Comparison of ENCODE assay signal across 8 mouse cellular contexts in the genomic region with DNA sequence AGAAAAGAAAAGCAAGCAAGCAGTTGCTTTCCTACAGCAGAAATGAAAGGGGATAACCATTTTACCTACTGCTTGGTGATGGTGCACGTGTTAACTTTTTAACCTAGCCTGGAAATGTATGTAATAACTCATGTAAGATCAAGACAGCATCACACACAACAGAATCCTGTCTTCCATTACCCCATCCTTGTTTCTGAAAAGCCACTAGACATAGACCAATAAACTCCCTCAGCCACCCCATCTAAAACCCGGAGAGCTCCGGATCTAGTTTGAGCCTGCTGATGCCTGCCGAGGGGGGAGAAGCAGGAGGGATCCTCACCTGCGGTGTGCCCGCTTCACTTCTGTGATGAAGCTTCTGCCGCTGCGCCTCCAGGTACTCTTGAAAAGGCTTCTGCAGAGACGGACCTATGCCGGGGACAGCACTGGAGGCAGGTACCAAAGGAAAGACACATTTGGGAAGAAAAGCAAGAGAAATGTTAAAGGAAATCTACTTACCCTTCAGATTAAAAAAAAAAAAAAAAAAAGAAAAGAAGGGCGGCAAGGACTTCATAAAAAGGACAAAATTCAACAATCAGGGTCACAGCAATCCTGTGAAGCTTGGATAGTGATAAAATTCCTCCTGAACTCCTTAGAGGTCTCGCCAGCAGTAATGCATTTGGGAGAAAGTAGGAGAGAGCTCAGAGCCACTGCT. TPM values are rescaled to one million over a fixed set of nuclear protein-coding genes. Genes with fewer than 3 reads are reported as not detected.
DNase-seq lines count a peak whose midpoint lies in the region; ATAC-seq and TF ChIP-seq lines count a peak whose summit lies in the region.

No protein-coding gene starts in this region.

- H3K36me3 ChIP-seq in forebrain, embryonic 12.5 days (replicated peaks): peaks cover 11% of the 10 kb centered on the region; the same call in 1 of the 2 replicates
- no peaks in the 10 kb centered on the region for H3K36me3 ChIP-seq in forebrain, embryonic 11.5 days (ENCODE audit: control insufficient read depth, insufficient read depth, low read length)
- H3K36me3 ChIP-seq in hindbrain, embryonic 14.5 days (replicated peaks; ENCODE audit: control insufficient read depth, insufficient read depth): peaks cover 10% of the 10 kb centered on the region
- peaks cover 4% of the 10 kb centered on the region; the same call in 1 of the 2 replicates for H3K36me3 ChIP-seq in liver, embryonic 14.5 days (replicated peaks; ENCODE audit: control insufficient read depth, insufficient read depth, low read depth)

- H3K9ac ChIP-seq in forebrain, embryonic 12.5 days: no peak overlapping the region
- no peak overlapping the region for H3K9ac ChIP-seq in forebrain, embryonic 11.5 days (ENCODE audit: low read length)
- H3K9ac ChIP-seq in hindbrain, embryonic 14.5 days: peak overlapping the region; percentile 6; the same call in 1 of the 2 replicates
- H3K9ac ChIP-seq in liver, embryonic 14.5 days (replicated peaks): peak overlapping the region; percentile 72

- H3K4me2 ChIP-seq in forebrain, embryonic 12.5 days: peak overlapping the region; percentile 27; the same call in 1 of the 2 replicates
- no peak overlapping the region for H3K4me2 ChIP-seq in forebrain, embryonic 11.5 days (ENCODE audit: low read depth, low read length, severe bottlenecking)
- peak overlapping the region; percentile 40 for H3K4me2 ChIP-seq in hindbrain, embryonic 14.5 days (replicated peaks)
- H3K4me2 ChIP-seq in liver, embryonic 14.5 days (ENCODE audit: low read depth): peak overlapping the region; percentile 69

- H3K27me3 ChIP-seq in forebrain, embryonic 12.5 days: no peaks in the 10 kb centered on the region
- H3K27me3 ChIP-seq in forebrain, embryonic 11.5 days (ENCODE audit: control insufficient read depth, insufficient read depth, low read length): no peaks in the 10 kb centered on the region
- H3K27me3 ChIP-seq in hindbrain, embryonic 14.5 days (ENCODE audit: control insufficient read depth, insufficient read depth, low read length): no peaks in the 10 kb centered on the region
- no peaks in the 10 kb centered on the region for H3K27me3 ChIP-seq in liver, embryonic 14.5 days (ENCODE audit: control insufficient read depth, insufficient read depth, low read length)

- no peak for DNase-seq in forebrain, embryonic 11.5 days (ENCODE audit: low spot score)
- DNase-seq in hindbrain, embryonic 14.5 days (ENCODE audit: low spot score): no peak
- no peak for DNase-seq in liver, embryonic 14.5 days (ENCODE audit: low read depth in 3 of 3, low spot score in 3 of 3)
- peak; percentile 27 to 52 for DNase-seq in spleen, adult 18-20 months
- DNase-seq in gastrocnemius, postnatal 4 days (ENCODE audit: low spot score in 2 of 2): no peak
- DNase-seq in gastrocnemius, postnatal 25 days: no peak

- peaks cover 9% of the 10 kb centered on the region; the same call in 1 of the 2 replicates for H3K4me1 ChIP-seq in forebrain, embryonic 12.5 days
- no peaks in the 10 kb centered on the region for H3K4me1 ChIP-seq in forebrain, embryonic 11.5 days (replicated peaks; ENCODE audit: control insufficient read depth, insufficient read depth, low read length)
- no peaks in the 10 kb centered on the region for H3K4me1 ChIP-seq in hindbrain, embryonic 14.5 days (replicated peaks; ENCODE audit: control insufficient read depth, insufficient read depth, low read length)
- H3K4me1 ChIP-seq in liver, embryonic 14.5 days (replicated peaks; ENCODE audit: control insufficient read depth in 2 of 2, insufficient read depth in 2 of 2, low read length in 1 of 2): peaks cover 25 to 45% of the 10 kb centered on the region in 2 experiments

- no peak overlapping the region for H3K27ac ChIP-seq in forebrain, embryonic 12.5 days
- H3K27ac ChIP-seq in forebrain, embryonic 11.5 days (ENCODE audit: low read depth, low read length): no peak overlapping the region
- H3K27ac ChIP-seq in hindbrain, embryonic 14.5 days: no peak overlapping the region
- peak overlapping the region; percentile 51 for H3K27ac ChIP-seq in liver, embryonic 14.5 days

- no peak for ATAC-seq in forebrain, embryonic 12.5 days (ENCODE audit: low FRiP score)
- ATAC-seq in forebrain, embryonic 11.5 days (replicated peaks; ENCODE audit: low FRiP score): no peak
- ATAC-seq in activated CD4-positive, CD25-positive, alpha-beta regulatory T cell, adult 4 months: peak; percentile 8
- ATAC-seq in hindbrain, embryonic 14.5 days (ENCODE audit: low FRiP score): no peak
- ATAC-seq in liver, embryonic 14.5 days (ENCODE audit: insufficient read depth): no peak

- no peak overlapping the region for H3K4me3 ChIP-seq in forebrain, embryonic 12.5 days (replicated peaks)
- no peak overlapping the region for H3K4me3 ChIP-seq in forebrain, embryonic 11.5 days (ENCODE audit: low read depth, low read length)
- no peak overlapping the region for H3K4me3 ChIP-seq in hindbrain, embryonic 14.5 days (replicated peaks; ENCODE audit: low read length)
- peak overlapping the region; percentile 58 to 63 for H3K4me3 ChIP-seq in liver, embryonic 14.5 days (ENCODE audit: insufficient read depth in 1 of 2, low read depth in 2 of 2, low read length in 2 of 2)

- no peak for TF ChIP-seq EP300 in liver, embryonic 14.5 days (IDR thresholded peaks at IDR 0.05; ENCODE audit: low read depth)

- H3K9me3 ChIP-seq in forebrain, embryonic 12.5 days: no peaks in the 10 kb centered on the region
- no peaks in the 10 kb centered on the region for H3K9me3 ChIP-seq in forebrain, embryonic 11.5 days (ENCODE audit: control insufficient read depth, low read length)
- H3K9me3 ChIP-seq in hindbrain, embryonic 14.5 days (ENCODE audit: control insufficient read depth, low read length): no peaks in the 10 kb centered on the region
- no peaks in the 10 kb centered on the region for H3K9me3 ChIP-seq in liver, embryonic 14.5 days (ENCODE audit: control insufficient read depth, low read length)

- no peak for TF ChIP-seq CTCF in liver, embryonic 14.5 days (IDR thresholded peaks at IDR 0.05; ENCODE audit: low read depth)

- 23% methylated on average over 12 of the region's 12 CpGs for WGBS in forebrain, embryonic 12.5 days
- WGBS in forebrain, embryonic 11.5 days: 23% methylated on average over 12 of the region's 12 CpGs
- 25% methylated on average over 12 of the region's 12 CpGs for WGBS in hindbrain, embryonic 14.5 days
- 1% methylated on average over 12 of the region's 12 CpGs for WGBS in liver, embryonic 14.5 days (ENCODE audit: insufficient replicate concordance)

RNA-seq across cellular contexts. Expression of gene Tubd1, which starts 41.5 kb away (rescaled TPM):
- 10.7 and 11.0 TPM in 2 replicates for polyA plus RNA-seq in forebrain, embryonic 12.5 days (2016; fragmentation: Nextera tagmentation; extraction: Ambion mirVana)
- 13.9 TPM in 2 replicates for polyA plus RNA-seq in forebrain, embryonic 11.5 days (2014; fragmentation: Nextera tagmentation; extraction: Ambion mirVana)
- 1 to 10 TPM; 5.7 to 5.9 TPM for polyA plus RNA-seq in activated CD4-positive, CD25-positive, alpha-beta regulatory T cell, adult 4 months (2017; shearing (Covaris generic))
- 5.8 and 6.1 TPM in 2 replicates for polyA plus RNA-seq in hindbrain, embryonic 14.5 days (2014; fragmentation: Nextera tagmentation; extraction: Ambion mirVana)
- polyA plus RNA-seq in liver, embryonic 14.5 days (2012; rRNA removed): 4.3 and 5.6 TPM in 2 replicates
- 10.3 and 11.0 TPM in 2 replicates for polyA plus RNA-seq in liver, embryonic 14.5 days (2014; fragmentation: Nextera tagmentation; extraction: Ambion mirVana)
- 1 to 10 TPM; 5.0 to 5.2 TPM for total RNA-seq in gastrocnemius, postnatal 4 days (2021)
- 1 to 10 TPM; 5.5 to 6.4 TPM for total RNA-seq in gastrocnemius, postnatal 25 days (2021)

RNA-seq across cellular contexts. Expression of gene Rps6kb1, which starts 41.7 kb away (rescaled TPM):
- 65.2 and 69.9 TPM in 2 replicates for polyA plus RNA-seq in forebrain, embryonic 12.5 days (2016; fragmentation: Nextera tagmentation; extraction: Ambion mirVana)
- 62.2 and 66.4 TPM in 2 replicates for polyA plus RNA-seq in forebrain, embryonic 11.5 days (2014; fragmentation: Nextera tagmentation; extraction: Ambion mirVana)
- 10 to 100 TPM; 40.2 to 56.5 TPM for polyA plus RNA-seq in activated CD4-positive, CD25-positive, alpha-beta regulatory T cell, adult 4 months (2017; shearing (Covaris generic))
- polyA plus RNA-seq in hindbrain, embryonic 14.5 days (2014; fragmentation: Nextera tagmentation; extraction: Ambion mirVana): 45.1 and 51.9 TPM in 2 replicates
- 5.8 and 8.4 TPM in 2 replicates for polyA plus RNA-seq in liver, embryonic 14.5 days (2012; rRNA removed)
- 17.2 and 20.8 TPM in 2 replicates for polyA plus RNA-seq in liver, embryonic 14.5 days (2014; fragmentation: Nextera tagmentation; extraction: Ambion mirVana)
- 10 to 100 TPM; 50.5 to 56.8 TPM for total RNA-seq in gastrocnemius, postnatal 4 days (2021)
- 10 to 100 TPM; 19.0 to 20.2 TPM for total RNA-seq in gastrocnemius, postnatal 25 days (2021)

Comparison
In these comparisons a context has a peak if more than half of its experiments do, and no peak if none do; other contexts are left out.
1. H3K4me3 ChIP-seq: peak in liver, embryonic 14.5 days (2 of 2); none in forebrain, embryonic 12.5 days (single experiment), forebrain, embryonic 11.5 days (single experiment) and hindbrain, embryonic 14.5 days (single experiment).
2. H3K9ac ChIP-seq: peak in hindbrain, embryonic 14.5 days (single experiment) and liver, embryonic 14.5 days (single experiment); none in forebrain, embryonic 12.5 days (single experiment) and forebrain, embryonic 11.5 days (single experiment).
3. DNase-seq: peak in spleen, adult 18-20 months (2 of 2); none in forebrain, embryonic 11.5 days (single experiment), hindbrain, embryonic 14.5 days (single experiment), liver, embryonic 14.5 days (0 of 3), gastrocnemius, postnatal 4 days (0 of 2) and gastrocnemius, postnatal 25 days (single experiment).